21 mouse cellular contexts compared by ENCODE assay signal in genomic region chr5:72431856-72432255, GRCm38 (mm10).
DNase-seq lines count a peak whose midpoint lies in the region; ATAC-seq and TF ChIP-seq lines count a peak whose summit lies in the region.
"Had no signal": no experiment of that assay in that cellular context is flagged by ENCODE, and none has a peak within 500 bp of the region (broad histone marks: within the 10 kb centered on the region; RNA-seq: fewer than 3 reads in every experiment).

No protein-coding gene starts in this region.

- no peaks in the 10 kb centered on the region for H3K9me3 ChIP-seq in stomach, postnatal 0 days (ENCODE audit: control insufficient read depth, low read length)
- H3K9me3 ChIP-seq: embryonic facial prominence, embryonic 15.5 days; forebrain, embryonic 15.5 days; heart, embryonic 10.5 days; hindbrain, embryonic 12.5 days had no signal

- no peak overlapping the region for H3K27ac ChIP-seq in stomach, postnatal 0 days (replicated peaks)
- H3K27ac ChIP-seq: embryonic facial prominence, embryonic 15.5 days; forebrain, embryonic 15.5 days; heart, embryonic 10.5 days; hindbrain, embryonic 12.5 days; hindbrain, postnatal 0 days had no signal

- no peaks in the 10 kb centered on the region for H3K27me3 ChIP-seq in stomach, postnatal 0 days (ENCODE audit: control insufficient read depth, insufficient read depth, low read length)
- H3K27me3 ChIP-seq: embryonic facial prominence, embryonic 15.5 days; forebrain, embryonic 15.5 days; hindbrain, embryonic 12.5 days had no signal

- DNase-seq in heart, adult 11 months, result peak; percentile 55
- no peak for DNase-seq in heart, adult 9 months (ENCODE audit: low spot score in 2 of 2)
- DNase-seq in ES-CJ7 (ENCODE audit: low read depth, low spot score) (peak; percentile 51), ZHBTc4 (ENCODE audit: low read depth, low spot score) (peak; percentile 70)
- DNase-seq in stomach, postnatal 0 days (ENCODE audit: low spot score), result peak; percentile 37
- no peak for DNase-seq in T-cell, adult 2 months (ENCODE audit: low spot score)
- DNase-seq in right cerebral cortex, adult 2 months (ENCODE audit: low spot score in 2 of 2), result no peak
- DNase-seq: adrenal gland, postnatal 14 days; cerebellum, adult 18-20 months; cerebellum, adult 9-11 months; cerebellum, postnatal 36 days; gastrocnemius, postnatal 25 days; heart, postnatal 10 days; heart, postnatal 4 days; kidney, adult 2 months had no signal

- TF ChIP-seq CTCF in stomach, postnatal 0 days (IDR thresholded peaks at IDR 0.05; ENCODE audit: low read depth), result no peak

- no peaks in the 10 kb centered on the region for H3K36me3 ChIP-seq in stomach, postnatal 0 days (ENCODE audit: control insufficient read depth, insufficient read depth, low read length)
- H3K36me3 ChIP-seq: embryonic facial prominence, embryonic 15.5 days; forebrain, embryonic 15.5 days; heart, embryonic 10.5 days; hindbrain, embryonic 12.5 days had no signal

- H3K4me1 ChIP-seq in stomach, postnatal 0 days (replicated peaks; ENCODE audit: control insufficient read depth, insufficient read depth), result no peaks in the 10 kb centered on the region
- H3K4me1 ChIP-seq: embryonic facial prominence, embryonic 15.5 days; forebrain, embryonic 15.5 days; hindbrain, embryonic 12.5 days had no signal

- peak; percentile 40; the same call in 1 of the 2 replicates for ATAC-seq in stomach, postnatal 0 days (ENCODE audit: low FRiP score, low TSS enrichment)
- ATAC-seq: forebrain, embryonic 15.5 days; hindbrain, postnatal 0 days had no signal

- WGBS in stomach, postnatal 0 days, result 53% methylated on average over 3 of the region's 3 CpGs

- no peak overlapping the region for H3K9ac ChIP-seq in stomach, postnatal 0 days (ENCODE audit: low read length)
- H3K9ac ChIP-seq: embryonic facial prominence, embryonic 15.5 days; forebrain, embryonic 15.5 days; hindbrain, embryonic 12.5 days had no signal

- H3K4me2 ChIP-seq in stomach, postnatal 0 days (replicated peaks; ENCODE audit: low read depth), result no peak overlapping the region
- H3K4me2 ChIP-seq: embryonic facial prominence, embryonic 15.5 days; forebrain, embryonic 15.5 days; hindbrain, embryonic 12.5 days had no signal

- H3K4me3 ChIP-seq in stomach, postnatal 0 days (ENCODE audit: low read depth, low read length), result no peak overlapping the region
- H3K4me3 ChIP-seq: embryonic facial prominence, embryonic 15.5 days; erythroblast, embryonic 14.5 days; forebrain, embryonic 15.5 days; heart, embryonic 10.5 days; hindbrain, embryonic 12.5 days had no signal

- no peak for TF ChIP-seq EP300 in stomach, postnatal 0 days (optimal IDR thresholded peaks at IDR 0.05)

Comparison
In these comparisons a context has a peak if more than half of its experiments do, and no peak if none do; other contexts are left out.
1. DNase-seq: peak in heart, adult 11 months (single experiment), ES-CJ7 (single experiment), ZHBTc4 (single experiment) and stomach, postnatal 0 days (single experiment); none in heart, adult 9 months (0 of 2), T-cell, adult 2 months (single experiment) and right cerebral cortex, adult 2 months (0 of 2).